Mouse (Mus musculus) thymus, adult 2 months (tissue): ENCODE results near the gene Cdk2ap1.

Experiments
- CTCF ChIP-seq: fragments of 200-500 bp; IDR thresholded peaks from 2 replicates; pipeline ENCODE4 v1.5.1; 2012; ENCODE audit warnings: mild to moderate bottlenecking, control low read depth, low read length, moderate library complexity, borderline replicate concordance; ENCODE audit not compliant: control insufficient read depth, poor library complexity, insufficient read depth; ENCODE audit errors: extremely low read depth
- POLR2A ChIP-seq: fragments of 200-500 bp; IDR thresholded peaks from 2 replicates; pipeline ENCODE4 v1.6.1; 2012; ENCODE audit warnings: mild to moderate bottlenecking, low read length, control low read depth, moderate library complexity; ENCODE audit not compliant: control insufficient read depth, poor library complexity, insufficient read depth; ENCODE audit errors: extremely low read depth

DNA sequence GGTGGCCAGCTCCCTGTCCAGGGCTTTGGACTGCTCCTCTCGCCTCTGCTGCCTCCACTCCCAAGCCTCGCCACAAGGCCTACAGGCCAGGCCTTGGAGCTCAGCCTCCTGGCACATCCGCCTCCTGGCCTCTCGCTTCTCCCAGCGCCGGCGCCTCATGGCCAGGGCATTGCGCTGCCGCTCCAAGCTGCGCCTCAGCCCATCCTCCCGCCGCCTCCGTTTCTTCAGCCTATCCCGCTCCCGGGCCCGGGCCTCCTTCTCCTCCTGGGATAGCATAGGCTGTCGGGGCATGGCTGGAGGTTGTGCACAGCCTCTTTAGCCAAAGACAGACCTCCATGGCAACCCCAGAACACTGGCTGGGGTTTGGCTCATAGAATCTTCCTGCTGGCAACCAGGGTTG lies 13.7 kb downstream of the Cdk2ap1 start:
- TF ChIP-seq CTCF, result no peak
- no peak for TF ChIP-seq POLR2A
